Mouse (Mus musculus) cerebellum, postnatal 4 days (tissue): Measurements from ENCODE around the gene Pdcd1lg2.

Experiments
- DNase-seq, 2 experiments: peaks; one replicate each; pipeline ENCODE4 v3.0.0; 2022; ENCODE audit warnings: low spot score in 2 of 2, mixed read lengths in 1 of 2

The Pdcd1lg2 gene

GRCm38 (mm10) chr19:29410619-29411018 is at the start of gene Pdcd1lg2:
Gene Pdcd1lg2, plus strand, starts transcription at chr19:29410919.
- DNase-seq = no peak

- DNase-seq = peak; percentile 74 to 86
Observed at GRCm38 (mm10) chr19:29361468-29362130, 49.1 kb upstream of the Pdcd1lg2 start.

- DNase-seq = no peak
Observed at GRCm38 (mm10) chr19:29362173-29362930, 48.4 kb upstream of the Pdcd1lg2 start.

GRCm38 (mm10) chr19:29363557-29363956 is 47.2 kb upstream of the Pdcd1lg2 start:
- no peak for DNase-seq

GRCm38 (mm10) chr19:29364076-29364475 is 46.6 kb upstream of the Pdcd1lg2 start:
- DNase-seq = no peak

- DNase-seq = no peak
Observed at GRCm38 (mm10) chr19:29365105-29365504, 45.6 kb upstream of the Pdcd1lg2 start.

GRCm38 (mm10) chr19:29366226-29366968 is 44.3 kb upstream of the Pdcd1lg2 start:
- no peak for DNase-seq

GRCm38 (mm10) chr19:29366969-29367622 is 43.6 kb upstream of the Pdcd1lg2 start, which contains the start of the genes Plgrkt and Cd274:
Gene Plgrkt, minus strand, starts transcription at chr19:29367390.
Gene Cd274, plus strand, starts transcription at chr19:29367455.
- DNase-seq = peak in 1 of 2 experiments; percentile 17

GRCm38 (mm10) chr19:29368041-29368440 is 42.7 kb upstream of the Pdcd1lg2 start:
- no peak for DNase-seq

GRCm38 (mm10) chr19:29368671-29369309 is 41.9 kb upstream of the Pdcd1lg2 start:
- no peak for DNase-seq

GRCm38 (mm10) chr19:29370112-29370511 is 40.6 kb upstream of the Pdcd1lg2 start:
- no peak for DNase-seq

- no peak for DNase-seq
Observed at GRCm38 (mm10) chr19:29370545-29371283, 40.0 kb upstream of the Pdcd1lg2 start.

- DNase-seq = no peak
Observed at GRCm38 (mm10) chr19:29371284-29372081, 39.2 kb upstream of the Pdcd1lg2 start.

- no peak for DNase-seq
Observed at GRCm38 (mm10) chr19:29372138-29372537, 38.6 kb upstream of the Pdcd1lg2 start.

- no peak for DNase-seq
Observed at GRCm38 (mm10) chr19:29372621-29373020, 38.1 kb upstream of the Pdcd1lg2 start.

GRCm38 (mm10) chr19:29373438-29373837 is 37.3 kb upstream of the Pdcd1lg2 start:
- no peak for DNase-seq

GRCm38 (mm10) chr19:29374947-29375346 is 35.8 kb upstream of the Pdcd1lg2 start:
- no peak for DNase-seq

- no peak for DNase-seq
Observed at GRCm38 (mm10) chr19:29376382-29376781, 34.3 kb upstream of the Pdcd1lg2 start.

GRCm38 (mm10) chr19:29379839-29380603 is 30.7 kb upstream of the Pdcd1lg2 start:
- no peak for DNase-seq
